Mouse (Mus musculus): ENCODE results near the gene Rpe65. TPM values are rescaled to one million over a fixed set of nuclear protein-coding genes. Genes with fewer than 3 reads are reported as not detected.

Rpe65 gene
- total RNA-seq (2015; ENCODE audit: low replicate concordance) (not detected in 2 replicates), total RNA-seq (2017; ENCODE audit: low replicate concordance) (not detected in 2 replicates)

GRCm38 (mm10) chr3:159598875-159599274, at the start of gene Rpe65:
Gene Rpe65 (plus strand): TSS chr3:159599175.
- no peak for ATAC-seq (replicated peaks; ENCODE audit: low FRiP score, poor library complexity, severe bottlenecking)

DNA sequence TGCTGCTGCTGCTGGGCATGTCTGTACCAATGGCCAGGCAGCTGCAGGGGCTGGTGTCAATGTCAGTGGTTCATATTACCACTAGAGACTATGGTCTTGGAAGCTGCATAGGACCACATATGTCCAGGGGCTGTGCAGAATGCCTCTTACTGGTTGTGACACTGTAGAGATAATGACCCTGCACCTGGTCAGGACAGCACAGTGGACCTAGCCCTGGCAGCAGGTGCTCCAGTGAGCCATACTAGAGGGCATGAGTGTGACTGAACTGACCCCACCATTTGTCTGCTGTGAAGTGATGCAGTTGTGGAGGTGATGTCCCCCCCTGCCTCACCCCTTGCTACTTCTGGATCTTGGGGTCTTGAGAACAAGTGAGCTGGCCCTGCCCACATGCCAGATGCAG, 48.8 kb upstream of the Rpe65 start:
- ATAC-seq (replicated peaks; ENCODE audit: low FRiP score, poor library complexity, severe bottlenecking), result no peak

DNA sequence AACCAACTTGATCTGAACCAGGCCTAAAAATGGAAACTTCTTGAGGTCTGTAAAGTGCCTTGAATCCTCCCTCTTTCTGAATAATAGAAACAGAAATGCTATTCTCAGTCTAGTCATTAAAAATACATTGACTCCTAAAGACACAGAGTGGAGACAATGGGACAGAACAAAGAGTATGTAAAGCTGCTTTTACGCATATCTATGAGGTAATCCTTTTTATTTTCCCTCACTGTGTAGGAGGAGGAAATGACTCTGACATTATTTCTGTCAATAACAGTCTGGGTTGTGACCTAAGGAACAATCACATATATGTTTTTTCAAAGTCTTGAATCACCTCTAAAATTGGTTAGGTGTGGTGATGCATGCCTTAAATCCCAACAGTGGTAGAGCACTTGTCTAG, 16.0 kb downstream of the Rpe65 start:
- no peak for ATAC-seq (replicated peaks; ENCODE audit: low FRiP score, poor library complexity, severe bottlenecking)

DNA sequence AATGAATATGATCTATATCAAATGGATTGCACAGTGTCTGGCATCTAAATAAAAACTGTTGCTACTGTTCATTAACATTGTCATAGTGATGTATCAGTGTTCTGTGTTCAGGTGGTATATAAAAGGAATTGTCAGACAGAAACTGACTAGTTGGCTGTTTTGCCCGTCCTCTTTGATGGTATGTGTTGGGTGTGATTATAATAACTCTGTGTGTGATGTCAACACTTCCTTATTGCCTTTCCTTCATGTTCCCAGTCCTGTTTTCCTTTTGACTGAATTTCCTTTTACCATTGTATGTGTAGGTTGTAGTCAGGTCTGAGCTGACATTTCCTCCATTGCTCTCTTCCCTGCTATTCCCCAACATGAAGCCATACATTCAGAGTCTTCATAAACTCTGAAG, 22.1 kb downstream of the Rpe65 start:
- ATAC-seq (replicated peaks; ENCODE audit: low FRiP score, poor library complexity, severe bottlenecking), result no peak

GRCm38 (mm10) chr3:159624010-159624409, 25.0 kb downstream of the Rpe65 start:
- no peak for ATAC-seq (replicated peaks; ENCODE audit: low FRiP score, poor library complexity, severe bottlenecking)

DNA sequence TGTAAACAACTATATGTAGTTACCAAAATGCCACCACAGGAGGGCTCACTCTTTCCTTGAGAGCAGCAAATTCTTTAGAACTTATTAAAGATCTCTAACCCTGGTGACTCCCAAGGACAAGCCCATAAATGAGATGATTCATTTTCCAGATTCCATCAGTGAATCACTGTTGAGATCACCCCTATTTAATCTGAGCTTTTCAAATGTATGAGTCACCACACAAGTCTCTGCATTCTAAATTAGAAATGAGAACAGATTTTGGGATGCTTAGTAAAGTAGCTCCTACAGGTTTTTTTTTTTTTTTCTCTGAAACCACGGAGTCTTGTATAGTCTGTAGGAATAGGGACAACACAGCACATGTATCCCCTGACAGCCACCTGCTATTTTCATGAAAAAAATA, 61.8 kb downstream of the Rpe65 start:
- no peak for ATAC-seq (replicated peaks; ENCODE audit: low FRiP score, poor library complexity, severe bottlenecking)

DNA sequence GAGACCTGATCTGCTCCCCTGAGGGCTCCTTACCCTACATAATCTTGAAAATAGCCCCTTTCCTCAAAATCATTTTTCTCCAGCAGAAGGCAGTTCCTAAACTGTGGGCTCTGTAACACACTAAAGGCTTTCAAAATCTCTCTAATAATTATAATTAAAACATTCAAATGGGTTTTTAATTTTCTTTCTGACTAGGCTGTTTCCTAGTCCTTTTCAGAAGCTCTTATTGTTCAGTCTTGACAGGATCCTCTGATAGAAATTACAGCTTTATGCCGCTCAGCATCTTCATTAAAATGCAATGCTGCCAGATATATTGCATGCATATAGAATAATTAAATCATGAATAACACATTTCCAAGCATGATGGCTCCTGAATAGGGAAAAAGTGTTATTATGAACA, 64.4 kb downstream of the Rpe65 start:
- no peak for ATAC-seq (replicated peaks; ENCODE audit: low FRiP score, poor library complexity, severe bottlenecking)

Other genes with a start within 250 kb of the Rpe65 start
- 201 and 277 TPM in 2 replicates for gene Depdc1a, start 103.7 kb upstream of the Rpe65 start, total RNA-seq (2015; ENCODE audit: low replicate concordance)
- gene Depdc1a, start 103.7 kb upstream of the Rpe65 start, total RNA-seq (2017; ENCODE audit: low replicate concordance), result 209 and 218 TPM in 2 replicates
- gene Wls, start 240.5 kb downstream of the Rpe65 start, total RNA-seq (2015; ENCODE audit: low replicate concordance), result 5.4 and 6.5 TPM in 2 replicates
- 2.0 and 6.7 TPM in 2 replicates for gene Wls, start 240.5 kb downstream of the Rpe65 start, total RNA-seq (2017; ENCODE audit: low replicate concordance)